Mouse (Mus musculus): ENCODE data around the gene Coro2a.
A peak's percentile ranks its signal among the peaks of the same experiment; 100 is the strongest.
"Not testable (repeated sequence)": the region's sequence is repeated elsewhere in the genome, so short reads cannot be mapped to it uniquely, and the experiment has no call there.

The Coro2a gene

DNA sequence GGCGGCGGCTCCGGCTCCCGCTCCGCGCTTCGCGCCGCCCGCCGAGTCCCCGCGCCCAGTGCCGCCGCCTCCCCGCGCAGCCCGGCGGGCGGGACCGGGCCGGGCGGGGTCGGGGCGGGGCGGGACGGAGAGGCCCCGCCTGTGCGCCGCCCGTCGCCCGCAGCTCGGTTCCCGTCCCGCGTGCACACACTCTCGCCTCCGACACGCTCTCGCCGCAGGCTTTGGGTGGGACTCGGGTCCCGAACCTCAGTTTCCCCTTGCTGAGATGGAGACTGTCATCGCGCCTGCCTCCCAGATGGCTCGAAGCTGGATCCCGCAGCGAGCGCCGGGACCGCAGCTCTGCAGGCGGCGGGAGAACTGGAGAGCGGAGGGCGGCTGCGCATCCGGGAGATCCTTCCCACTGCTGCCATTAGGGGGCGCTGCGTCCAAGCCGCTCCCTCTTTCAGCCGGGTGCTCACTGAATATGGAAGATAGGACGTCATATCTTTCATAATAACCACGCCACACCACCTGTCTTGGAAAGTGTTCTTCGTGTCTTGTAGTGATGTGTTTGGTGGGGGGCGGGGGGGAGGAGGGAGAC lies at the start of gene Coro2a:
Coro2a (minus strand) TSS at position 359 of the 580 bp plus-strand sequence.
- DNase-seq (ENCODE audit: low spot score in 2 of 2): peak; percentile 75 to 81

DNA sequence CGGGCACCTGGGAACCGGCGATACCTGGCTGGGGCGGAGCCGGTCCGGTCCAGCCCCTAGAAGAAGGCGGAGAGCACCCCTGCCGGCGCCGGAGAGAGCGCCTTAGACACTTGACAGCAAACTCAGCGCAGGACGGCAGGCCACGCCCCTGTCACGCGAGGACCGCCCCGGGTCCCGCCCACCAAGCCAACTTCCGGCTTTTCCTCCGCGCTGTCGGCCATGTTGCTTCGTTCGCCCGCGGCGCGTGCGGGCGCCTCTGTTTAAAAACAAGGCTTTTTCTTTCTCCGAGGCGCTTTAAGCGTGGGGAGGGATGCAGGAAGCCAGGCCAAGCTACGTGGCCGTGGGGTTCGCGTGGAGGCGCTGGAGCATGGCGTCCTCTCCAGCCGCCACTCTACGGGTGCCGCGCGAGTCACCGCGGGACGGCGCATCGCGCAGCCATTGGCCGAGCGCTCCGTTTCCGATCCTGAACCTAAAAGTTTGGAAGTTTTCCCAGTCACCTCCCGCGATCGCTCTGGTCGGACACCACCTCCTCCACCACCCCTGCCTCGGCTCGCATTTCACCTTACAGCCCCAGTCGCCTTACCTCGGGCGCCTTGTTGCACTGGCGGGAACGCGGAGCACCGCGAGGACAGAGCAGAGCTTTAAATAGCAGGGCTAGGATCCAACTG lies 48.2 kb upstream of the Coro2a start, which contains the start of gene Tbc1d2:
Tbc1d2 (minus strand) TSS at position 124 of the 668 bp plus-strand sequence.
- peak; percentile 91 to 94 for DNase-seq (ENCODE audit: low spot score in 2 of 2)

DNA sequence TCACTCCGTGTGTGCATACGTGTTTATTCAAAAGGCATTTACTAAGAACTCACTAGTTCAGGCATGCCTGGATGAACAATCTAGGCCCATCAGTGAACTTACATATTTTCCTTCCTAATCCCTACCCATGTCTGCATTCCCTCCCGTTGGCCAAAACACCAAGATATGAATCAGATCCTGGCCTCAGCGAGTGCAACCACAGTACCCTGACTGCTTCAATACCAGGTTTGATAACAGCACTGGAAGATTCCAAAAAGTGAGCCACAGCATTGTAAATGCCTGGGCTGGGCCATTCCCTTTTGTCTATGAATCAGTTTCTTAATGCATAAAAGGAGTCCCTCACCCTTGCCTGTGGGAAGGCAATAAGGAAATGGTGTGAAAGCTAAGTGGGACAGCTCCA lies 47.2 kb upstream of the Coro2a start:
- DNase-seq (ENCODE audit: low spot score in 2 of 2): no peak

DNA sequence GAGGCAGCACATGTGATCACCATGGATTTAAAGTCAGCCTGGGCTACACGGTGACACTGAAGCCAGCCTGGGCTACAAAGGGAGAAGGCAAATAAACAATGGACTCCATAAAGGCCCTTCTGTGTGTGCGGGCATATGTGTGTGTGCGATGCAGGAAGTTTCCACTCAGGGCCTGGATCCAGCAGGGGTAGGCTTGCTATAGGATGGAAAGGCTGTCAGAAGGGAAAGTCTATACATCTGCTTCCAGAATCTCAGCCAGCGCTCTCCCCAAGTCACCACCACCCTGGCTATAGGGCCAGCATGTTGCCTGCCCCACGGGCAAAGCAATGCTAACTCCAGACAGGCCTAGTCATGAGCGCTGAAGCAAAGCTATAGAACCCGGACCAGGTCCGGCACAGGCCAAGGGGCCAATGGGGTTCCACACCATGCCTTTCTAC lies 41.7 kb upstream of the Coro2a start:
- DNase-seq (ENCODE audit: low spot score in 2 of 2): no peak

DNA sequence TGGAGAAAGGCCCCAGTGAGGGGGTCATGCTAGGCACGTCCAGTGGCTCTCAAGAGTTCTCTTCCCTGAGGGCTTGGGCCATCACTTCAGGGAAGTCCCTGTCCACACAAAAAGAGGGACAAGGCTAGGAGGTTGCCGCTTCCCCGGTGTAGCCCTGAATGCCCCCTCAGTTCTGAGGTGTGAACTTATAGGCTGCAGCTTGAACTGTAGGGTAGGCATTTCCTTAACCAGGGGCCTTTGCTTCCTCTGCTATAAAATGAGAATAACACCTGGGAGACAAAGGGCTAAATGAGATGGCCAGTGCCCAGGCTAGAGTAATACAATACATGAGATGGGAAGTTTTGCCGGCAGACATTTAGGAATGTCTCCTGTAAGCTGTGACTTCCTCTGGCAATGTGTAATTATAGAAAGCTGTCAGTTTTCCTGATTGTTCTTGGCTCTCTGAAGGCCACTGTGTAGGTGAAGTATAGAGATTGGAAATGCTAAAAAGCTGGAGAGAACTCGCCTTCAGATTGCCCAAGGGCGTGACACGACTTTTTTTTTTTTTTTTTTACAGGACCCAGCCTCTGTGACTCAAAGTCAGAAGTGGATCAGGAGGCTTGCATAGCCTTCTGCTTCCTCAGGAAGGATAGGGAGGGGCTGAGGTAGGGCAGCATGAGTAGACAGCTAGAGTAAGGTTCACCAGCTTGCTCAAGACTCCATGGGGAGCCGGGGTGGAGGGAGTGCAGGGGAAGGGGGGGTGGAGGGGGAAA lies 41.1 kb upstream of the Coro2a start:
- no peak for DNase-seq (ENCODE audit: low spot score in 2 of 2)

DNA sequence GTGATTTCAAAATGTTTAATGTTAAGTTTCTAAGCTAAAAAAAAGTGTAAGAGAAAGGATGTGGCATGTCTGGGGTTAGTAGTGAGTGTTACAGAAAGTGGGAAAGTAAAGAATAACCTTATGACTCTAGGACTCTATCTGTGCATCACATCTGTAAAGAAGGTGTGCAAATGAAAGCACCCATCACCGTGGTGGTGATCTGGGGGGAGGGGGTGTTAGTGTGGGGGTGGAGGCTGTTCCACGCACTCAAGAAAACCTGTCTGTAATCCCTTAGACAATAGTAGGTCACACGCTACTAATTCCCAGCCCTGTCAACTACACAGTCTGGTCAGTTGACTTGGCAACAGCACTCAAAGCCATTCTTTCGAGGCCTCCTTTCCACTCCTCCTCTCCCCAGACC lies 39.3 kb upstream of the Coro2a start:
- no peak for DNase-seq (ENCODE audit: low spot score in 2 of 2)

DNA sequence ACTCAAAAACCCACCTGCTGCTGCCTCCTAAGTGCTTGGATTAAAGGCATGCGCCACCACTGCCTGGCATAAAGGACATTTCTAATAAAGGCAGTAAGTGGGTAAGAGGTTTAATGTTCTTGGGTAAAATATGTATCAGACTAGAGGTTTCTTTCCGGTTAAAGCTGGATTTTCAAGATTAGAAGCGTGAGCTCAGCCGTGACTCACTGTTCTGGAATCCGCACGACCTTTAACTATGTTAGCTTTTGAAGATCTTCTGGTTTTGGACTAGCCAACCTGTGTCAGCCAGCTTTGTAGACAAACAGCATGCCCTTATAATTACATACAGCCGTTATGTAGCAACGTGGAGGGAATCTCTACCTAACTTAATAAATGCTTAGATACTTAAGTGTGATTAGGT lies 37.9 kb upstream of the Coro2a start:
- no peak for DNase-seq (ENCODE audit: low spot score in 2 of 2)

DNA sequence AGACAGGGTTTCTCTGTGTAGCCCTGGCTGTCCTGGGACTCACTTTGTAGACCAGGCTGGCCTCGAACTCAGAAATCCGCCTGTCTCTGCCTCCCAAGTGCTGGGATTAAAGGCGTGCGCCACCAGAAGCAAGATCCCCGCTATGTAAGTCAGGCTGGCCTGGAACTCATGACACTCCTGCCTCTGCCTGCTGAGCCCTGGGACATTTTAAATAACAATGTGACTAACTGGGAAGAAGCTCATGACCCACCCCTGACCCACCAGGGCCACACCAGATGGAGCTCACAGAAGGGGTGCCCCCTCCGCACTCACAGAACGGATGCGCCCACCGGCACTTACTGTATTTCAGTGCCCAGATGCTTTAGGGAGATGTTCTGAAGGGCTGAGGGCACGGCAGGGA lies 35.2 kb upstream of the Coro2a start:
- DNase-seq (ENCODE audit: low spot score in 2 of 2): not testable (repeated sequence)

DNA sequence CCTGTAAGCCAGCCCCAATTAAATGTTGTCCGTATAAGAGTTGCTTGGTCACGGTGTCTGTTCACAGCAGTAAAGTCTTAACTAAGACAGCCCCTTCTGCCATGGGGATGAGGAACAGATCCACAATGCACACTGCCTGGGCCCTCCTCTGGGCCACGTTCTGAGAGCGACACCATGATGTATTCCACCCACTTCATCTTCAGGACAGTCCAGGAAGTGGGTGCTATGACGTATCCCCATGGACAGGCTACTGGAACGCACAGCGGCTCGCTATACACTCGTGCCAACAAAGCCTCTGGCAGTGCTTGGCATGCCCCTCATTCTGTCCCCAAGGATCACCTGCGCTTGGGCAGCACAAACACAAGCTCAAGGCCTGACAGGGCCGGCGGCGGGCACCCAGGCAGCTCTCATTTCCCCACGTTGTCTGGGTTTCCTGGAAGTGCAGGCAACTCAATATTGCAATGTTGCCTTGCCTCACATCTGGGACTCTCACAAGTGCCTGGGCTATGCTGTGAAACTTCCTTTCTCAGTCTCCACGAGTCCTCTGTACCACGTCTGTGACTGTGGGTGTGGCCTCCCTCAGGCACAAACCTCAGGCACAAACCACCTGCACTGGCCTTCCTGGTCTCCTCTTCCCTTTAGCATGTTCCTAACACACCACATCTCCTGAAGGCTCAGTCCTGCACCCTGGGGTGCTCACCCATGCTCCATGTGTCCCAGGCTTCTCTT lies 33.9 kb upstream of the Coro2a start:
- DNase-seq (ENCODE audit: low spot score in 2 of 2): no peak

DNA sequence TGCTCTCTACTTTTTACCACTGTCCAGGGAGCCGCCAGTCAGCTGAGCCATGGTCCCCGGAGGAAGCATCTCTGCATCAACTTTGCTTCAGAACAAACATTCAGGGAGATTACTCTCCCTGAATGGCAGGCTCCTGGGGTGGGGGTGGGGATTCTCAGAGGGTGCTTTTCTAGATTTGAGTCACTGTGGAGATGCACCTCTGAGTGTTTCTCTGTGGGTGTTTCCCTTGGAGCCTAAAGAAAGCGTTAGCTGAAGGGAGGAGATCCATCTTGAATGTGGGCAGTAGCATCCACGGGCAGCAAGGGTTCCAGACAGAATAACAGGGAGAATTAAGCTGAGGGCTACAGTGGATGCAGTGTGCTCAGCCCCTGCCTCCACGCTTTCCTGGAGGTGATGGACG lies 32.9 kb upstream of the Coro2a start:
- no peak for DNase-seq (ENCODE audit: low spot score in 2 of 2)

DNA sequence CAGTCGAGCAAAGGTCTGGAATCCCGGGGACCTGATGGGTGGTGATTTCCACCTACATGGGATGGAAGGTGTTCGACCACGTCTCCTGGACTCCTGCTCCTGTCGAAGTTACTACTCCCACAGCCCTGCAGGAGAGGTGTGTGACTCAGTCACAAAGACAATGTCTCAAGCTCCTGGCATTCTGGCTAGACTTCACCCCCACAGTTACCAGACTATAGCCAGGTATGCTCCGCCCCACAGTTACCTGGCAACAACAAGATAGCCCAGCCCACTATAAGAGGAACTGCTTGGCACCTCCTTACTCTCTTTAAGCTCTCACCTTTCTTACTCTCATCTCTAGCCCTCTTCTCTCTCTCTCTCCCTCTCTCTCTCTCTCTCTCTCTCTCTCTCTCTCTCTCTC lies 31.6 kb upstream of the Coro2a start:
- DNase-seq (ENCODE audit: low spot score in 2 of 2): not testable (repeated sequence)

DNA sequence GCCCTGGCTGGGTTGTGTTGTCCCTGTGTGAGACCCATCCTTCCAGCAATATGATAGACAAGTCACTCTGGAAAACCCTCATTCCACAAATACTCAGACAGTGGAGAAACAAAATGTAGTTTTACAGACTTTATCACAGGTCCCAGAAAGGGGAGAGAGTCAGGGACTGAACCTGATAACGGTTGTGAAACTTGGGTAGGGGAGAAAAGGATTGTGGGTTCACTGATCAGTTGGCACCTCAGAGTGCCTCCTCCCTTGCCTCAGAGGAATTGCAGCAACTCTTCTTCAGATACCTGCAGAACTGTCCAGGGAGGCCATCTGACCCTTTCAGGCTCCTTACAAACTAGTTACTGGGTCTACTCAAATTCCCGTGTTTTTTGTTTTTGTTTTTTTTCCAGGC lies 30.5 kb upstream of the Coro2a start:
- no peak for DNase-seq (ENCODE audit: low spot score in 2 of 2)

DNA sequence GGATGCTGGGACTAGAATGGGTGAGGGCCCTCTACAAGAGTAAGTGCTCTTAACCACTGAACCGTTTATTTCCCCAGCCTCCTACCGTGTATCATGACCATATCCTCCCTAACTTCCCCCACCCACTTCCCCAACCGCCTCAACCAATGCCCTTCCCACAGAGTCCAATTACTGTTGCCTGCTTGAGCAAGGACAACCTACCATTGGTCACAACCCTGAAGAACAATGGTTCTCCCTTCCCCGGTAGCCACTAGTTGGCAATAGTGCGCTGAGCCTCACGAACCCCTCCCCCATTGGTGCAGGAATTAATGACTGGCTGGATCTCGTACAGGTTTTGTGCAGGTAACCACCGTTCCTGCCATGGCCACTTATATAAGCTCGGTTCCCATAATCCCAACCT lies 28.4 kb upstream of the Coro2a start:
- no peak for DNase-seq (ENCODE audit: low spot score in 2 of 2)

DNA sequence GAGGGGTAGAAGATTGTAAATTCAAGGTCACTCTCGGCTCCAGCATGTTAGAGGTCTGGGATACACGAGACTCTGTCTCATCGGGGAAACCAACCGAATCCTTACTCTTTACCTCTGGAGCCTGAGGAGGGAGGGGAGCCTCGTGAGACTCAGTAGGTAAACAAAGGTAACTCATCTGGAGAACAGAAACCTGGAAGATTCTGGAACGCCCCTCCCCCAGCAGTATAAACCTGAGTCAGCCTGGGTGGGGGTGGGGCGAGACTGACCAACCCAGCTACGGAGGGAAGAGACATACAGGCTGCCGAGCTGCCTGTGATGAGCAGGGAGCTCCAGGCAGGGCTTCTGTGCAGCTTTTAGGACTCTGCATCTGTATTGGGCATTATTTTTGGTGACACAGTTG lies 26.9 kb upstream of the Coro2a start:
- DNase-seq (ENCODE audit: low spot score in 2 of 2): no peak

DNA sequence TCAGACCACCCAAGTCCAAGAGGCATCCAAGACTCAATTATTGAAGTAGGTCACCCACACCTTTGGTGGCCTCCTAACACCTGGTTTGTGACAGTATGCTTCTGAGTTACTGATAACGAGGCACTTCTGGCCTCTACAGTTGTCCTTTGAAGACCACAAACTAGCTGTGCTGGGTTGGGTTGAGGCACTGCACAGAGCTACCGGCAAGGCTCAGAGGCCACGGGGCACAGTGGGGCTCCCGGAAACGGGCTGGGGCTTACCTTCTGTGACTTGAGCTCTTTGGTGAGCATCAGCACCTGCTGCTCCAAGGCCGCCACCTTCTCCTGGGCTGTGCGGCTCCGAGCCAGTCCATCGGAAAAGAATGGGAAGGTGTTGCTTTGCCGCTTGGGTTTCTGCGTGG lies 26.1 kb upstream of the Coro2a start:
- no peak for DNase-seq (ENCODE audit: low spot score in 2 of 2)

DNA sequence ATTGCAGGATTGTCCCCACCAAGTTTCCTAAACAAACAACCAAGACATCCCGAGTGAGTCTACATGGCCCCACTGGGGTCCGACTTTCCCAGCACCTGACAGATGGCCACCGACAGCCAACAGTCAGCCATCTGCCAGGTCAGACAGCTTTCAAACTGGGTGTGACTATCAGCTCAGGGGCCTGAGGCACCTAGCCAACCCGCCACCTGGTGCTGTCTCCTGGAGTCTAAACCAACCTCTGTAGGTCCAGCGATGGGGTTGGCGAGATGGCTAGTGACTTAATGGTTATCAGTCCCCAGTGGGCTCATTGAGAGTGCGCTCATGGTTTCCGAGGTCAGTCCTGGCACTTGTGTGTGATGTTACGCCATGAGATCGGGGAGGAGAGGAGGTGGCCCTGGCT lies 23.1 kb upstream of the Coro2a start:
- no peak for DNase-seq (ENCODE audit: low spot score in 2 of 2)

DNA sequence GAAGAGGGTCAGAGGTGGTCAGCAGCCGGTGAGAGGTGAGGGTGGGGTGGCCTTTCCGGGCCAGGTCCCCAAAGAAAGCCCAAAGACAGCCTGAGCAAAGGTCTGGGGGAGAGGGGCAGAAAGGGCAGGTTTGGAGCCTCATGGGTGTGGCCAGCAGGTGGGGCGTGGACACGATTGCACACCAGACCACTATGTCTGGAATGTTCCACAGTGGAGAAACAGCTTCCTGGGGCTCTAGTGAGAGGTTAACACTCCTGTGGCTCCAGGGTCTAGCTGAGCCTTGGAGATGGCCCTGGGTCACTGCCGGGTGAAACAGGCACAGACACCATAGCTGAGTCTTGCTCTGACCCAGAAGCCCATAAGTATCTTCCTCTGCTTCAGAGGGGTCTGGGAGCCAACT lies 21.0 kb upstream of the Coro2a start:
- DNase-seq (ENCODE audit: low spot score in 2 of 2): no peak

DNA sequence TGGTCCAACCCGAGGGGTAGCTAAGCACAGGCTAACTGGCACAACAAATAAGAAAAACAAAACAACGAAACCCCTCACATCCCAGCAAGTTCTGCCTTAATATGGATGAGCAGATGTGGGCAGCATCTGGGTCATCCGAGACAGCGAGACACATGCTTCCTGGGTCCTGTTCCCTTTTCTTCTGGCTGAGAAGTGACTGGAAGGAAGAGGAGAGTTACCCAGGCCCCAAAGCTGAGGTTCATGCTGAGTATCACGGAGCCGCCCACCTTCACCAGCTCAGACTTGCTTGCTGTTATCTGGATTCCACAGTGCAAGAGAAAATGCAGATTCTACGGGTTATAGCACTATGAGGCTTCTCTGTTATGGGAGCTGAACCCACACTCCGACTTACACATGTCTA lies 18.9 kb upstream of the Coro2a start:
- DNase-seq (ENCODE audit: low spot score in 2 of 2): no peak

DNA sequence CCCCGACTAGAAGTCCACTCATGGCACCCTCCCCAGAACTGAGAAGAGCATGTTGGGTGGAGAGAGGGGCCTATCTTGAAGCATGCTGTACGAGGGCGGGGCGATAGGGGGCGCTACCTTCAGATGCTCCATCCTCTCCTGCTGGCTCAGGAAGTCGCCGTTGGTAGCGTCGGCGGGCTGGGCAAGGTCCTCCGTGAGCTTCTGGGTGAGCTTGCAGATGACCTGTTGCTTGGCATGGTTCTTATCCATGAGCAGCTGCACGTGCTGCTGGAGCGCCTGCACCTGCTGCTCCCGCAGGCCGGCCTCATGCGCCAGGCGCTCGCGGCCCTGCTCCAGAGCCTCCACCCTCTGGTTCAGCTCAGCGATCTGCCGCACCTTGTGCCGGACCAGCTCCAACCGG lies 18.3 kb upstream of the Coro2a start:
- no peak for DNase-seq (ENCODE audit: low spot score in 2 of 2)

DNA sequence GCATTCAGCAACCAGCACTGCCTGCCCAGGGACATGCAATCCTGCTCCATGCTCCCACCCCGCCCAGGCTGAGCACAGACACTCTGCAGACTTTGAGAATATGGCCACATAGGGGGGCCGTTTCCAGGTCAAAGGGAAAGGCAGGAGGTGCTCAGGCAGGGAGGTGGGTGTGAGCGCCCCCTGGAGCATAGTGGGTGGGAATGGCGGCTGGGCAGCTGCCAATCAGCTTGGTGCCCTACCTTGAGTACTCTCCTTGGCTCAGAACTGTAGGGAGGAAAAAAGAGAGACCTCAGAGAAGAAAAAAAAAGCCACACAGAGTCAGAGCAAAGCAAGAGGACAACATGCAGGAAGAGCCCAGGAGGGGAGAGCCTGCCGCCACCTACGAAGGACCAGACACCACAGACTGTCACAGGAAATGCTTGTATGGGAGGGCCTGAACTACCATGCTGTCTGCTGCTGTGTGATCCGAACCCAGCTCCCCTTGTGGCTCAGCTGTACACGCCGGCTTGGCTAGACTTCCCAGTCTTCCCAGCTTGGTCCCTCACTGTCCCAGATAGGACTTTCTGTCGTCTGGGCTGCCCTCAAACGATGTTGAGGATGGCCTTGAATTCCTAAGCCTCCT lies 16.3 kb upstream of the Coro2a start:
- no peak for DNase-seq (ENCODE audit: low spot score in 2 of 2)

DNA sequence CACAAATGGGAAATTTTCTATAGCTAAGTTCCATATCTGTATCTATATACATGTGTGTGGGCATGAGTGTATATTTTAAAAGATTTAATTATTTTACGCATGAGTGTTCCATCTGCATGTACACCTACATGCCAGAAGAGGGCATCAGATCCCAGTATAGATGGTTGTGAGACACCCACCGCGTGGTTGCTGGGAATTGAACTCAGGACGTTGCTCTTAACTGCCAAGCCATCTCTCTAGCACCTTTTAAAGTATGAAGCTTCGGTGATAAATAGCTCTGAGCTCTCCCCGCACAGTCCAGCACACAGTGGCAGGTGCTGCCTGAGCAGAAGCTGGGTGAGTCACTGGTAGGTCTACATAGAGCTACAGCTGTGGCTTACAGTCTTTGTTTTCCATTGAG lies 15.4 kb upstream of the Coro2a start:
- DNase-seq (ENCODE audit: low spot score in 2 of 2): no peak

DNA sequence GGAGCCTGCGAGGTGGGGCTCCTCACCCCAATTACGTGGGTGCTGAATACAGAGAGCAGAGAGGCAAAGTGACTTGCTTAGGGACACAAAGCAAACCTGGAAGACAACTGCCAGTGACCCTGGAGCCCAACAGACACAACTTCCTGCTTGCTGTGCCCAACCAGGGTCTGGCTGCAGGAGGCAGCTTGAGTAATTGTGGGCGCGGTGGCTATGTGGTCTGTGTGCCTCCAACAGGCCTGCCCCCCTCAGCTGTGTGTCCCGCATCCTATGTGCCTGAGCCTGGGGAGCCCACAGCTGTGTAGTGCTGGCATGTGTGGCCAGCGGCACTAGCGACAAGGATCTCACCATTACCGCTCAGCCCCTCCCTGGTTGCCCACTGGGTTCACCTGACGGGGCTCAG lies 12.6 kb upstream of the Coro2a start:
- no peak for DNase-seq (ENCODE audit: low spot score in 2 of 2)

All from urinary bladder, postnatal 4 days (tissue).